Mouse (Mus musculus) adrenal gland, adult 8-10 months (tissue): ENCODE results near the gene Ccnd1. TPM values are rescaled to one million over a fixed set of nuclear protein-coding genes. Genes with fewer than 3 reads are reported as not detected.
A peak's percentile ranks its signal among the peaks of the same experiment; 100 is the strongest.
"Not testable (repeated sequence)": the region's sequence is repeated elsewhere in the genome, so short reads cannot be mapped to it uniquely, and the experiment has no call there.

ENCODE experiments used
- DNase-seq: peaks from one replicate; pipeline ENCODE4 v3.0.0; 2022
- total RNA-seq, 4 experiments: library from RNA; stranded (reverse); gene quantifications; 2 replicates each; pipeline ENCODE4 v1.2.4; 2022

The Ccnd1 gene
- total RNA-seq, 4 experiments from 2014 or later = 177 to 201 (median 190) TPM

DNA sequence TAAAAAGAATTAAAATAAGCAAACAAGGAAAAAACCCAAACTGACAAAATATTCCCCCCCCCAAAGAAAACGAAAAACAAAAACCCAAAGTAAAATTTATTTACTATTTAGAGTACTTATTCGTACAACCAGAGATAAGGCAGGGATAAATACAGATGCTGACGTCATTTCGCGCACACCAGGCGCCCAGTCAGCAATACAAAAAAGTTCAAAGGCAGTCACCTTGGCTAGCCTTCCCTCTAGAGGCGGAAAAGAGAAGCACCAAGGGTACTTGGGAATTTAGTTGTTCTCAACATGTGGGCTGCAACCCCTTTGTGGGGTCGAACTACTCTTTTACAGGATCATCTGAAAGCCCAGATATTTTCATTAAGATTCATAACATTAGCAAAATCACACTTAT, 31.9 kb downstream of the Ccnd1 start:
- DNase-seq = no peak

DNA sequence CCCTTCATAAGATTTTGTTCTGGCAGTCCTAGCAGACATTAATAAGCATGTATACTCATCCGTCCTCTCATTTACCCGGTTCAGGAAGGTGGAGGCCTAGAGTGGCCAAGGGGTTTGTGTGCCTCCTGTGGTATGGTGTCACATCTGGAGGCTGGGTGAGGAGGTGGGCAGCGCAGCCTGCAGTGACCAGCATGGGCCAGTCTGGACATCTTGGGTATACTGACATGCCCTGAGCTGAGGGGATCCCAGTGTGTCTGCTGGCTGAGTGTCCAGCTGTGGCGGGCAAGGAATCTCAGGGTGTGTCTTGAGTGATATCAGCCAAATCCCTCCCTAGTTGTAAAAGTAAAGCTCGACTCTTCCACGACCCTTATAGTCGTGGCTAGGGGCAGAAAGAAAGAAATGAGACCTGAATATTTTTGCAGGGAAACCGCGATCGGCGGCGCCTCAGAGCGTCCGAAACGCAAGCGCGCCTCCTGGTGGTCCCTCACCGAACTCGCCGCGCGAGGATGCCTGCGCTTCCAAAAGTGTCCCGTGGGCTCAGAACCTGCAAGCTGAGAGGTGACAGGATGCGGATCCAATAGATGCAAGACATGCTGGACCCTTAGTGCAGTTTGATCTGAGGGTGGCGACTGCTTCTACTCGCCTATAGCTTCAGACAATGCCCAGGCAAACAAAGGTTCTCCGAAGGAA, 32.9 kb downstream of the Ccnd1 start:
- DNase-seq = no peak

DNA sequence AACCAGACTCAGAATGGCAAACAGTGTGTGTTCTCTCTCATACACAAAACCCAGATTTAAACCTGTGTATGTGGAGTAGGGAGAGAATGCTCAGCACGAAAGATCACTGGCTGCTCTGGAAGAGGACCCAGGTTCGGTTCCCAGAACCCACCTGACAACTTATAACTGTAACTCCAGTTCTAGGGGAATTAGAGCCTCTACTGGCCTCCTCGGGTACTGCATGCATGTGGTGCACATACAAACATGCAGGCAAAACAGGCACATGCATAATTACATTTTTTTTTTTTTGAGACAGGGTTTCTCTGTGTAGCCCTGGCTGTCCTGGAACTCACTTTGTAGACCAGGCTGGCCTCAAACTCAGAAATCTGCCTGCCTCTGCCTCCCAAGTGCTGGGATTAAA, 34.2 kb downstream of the Ccnd1 start:
- not testable (repeated sequence) for DNase-seq

DNA sequence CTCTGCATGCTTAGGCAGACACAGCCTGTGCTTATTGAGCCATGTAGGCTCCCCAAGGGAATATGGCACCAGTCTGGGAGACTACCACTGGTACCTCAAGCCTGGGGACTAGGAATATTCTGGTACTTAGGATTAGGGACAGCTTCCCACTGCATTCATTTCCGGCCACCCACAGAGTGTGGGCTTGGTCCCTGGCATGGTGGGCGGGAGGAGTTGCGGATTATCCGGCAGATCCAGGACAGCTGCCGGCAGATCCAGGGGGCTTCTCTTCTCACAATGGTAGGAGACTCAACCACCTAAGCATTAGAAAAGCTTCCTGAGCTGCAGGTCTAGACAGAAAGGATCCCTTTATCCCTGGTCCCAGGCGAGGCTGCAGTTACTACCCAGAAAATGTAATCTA, 41.2 kb downstream of the Ccnd1 start:
- DNase-seq = no peak

GRCm38 (mm10) chr7:144896294-144897218, 43.2 kb downstream of the Ccnd1 start, which contains the start of gene Fgf15:
Gene Fgf15 (plus strand): TSS chr7:144896531.
- DNase-seq = no peak

DNA sequence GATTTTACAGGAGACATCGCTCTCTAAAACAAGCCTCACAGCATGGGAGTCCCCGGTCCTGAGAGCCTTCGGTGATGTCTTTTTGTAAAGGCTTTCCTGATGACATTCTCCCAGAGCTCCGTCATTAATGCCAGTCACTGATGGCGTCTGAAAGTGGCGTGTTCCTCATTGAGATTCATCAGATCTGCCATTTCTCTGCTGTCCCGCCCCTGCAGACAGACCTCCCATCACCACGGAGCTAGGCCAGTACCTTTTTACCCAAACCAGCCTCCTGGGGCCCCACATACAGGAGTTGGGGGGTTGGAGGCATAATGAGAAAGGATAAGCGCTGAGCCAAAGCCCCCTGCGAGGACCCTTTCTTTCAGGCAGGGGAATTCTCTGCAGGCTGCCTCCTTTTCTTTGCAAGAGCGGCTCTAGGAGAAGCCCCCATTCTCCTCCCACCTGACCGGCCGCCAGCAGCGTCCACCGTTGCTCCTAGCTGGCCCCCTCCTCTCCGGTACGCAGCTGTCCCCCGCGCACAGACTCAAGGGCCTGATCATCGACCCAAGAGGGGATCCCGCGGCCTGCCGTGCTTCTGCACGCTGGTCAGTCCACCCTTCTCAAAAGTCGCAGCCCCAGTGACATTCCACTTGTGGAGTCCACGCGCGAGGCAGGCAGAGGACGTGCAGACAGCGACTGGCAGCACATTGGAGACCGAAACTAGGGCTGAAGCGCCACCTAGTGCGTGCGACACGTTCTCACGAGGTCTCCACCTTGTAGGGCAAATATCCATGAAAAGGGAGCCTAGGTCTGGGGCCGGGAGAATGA, 44.2 kb downstream of the Ccnd1 start:
- peak; percentile 66 for DNase-seq

DNA sequence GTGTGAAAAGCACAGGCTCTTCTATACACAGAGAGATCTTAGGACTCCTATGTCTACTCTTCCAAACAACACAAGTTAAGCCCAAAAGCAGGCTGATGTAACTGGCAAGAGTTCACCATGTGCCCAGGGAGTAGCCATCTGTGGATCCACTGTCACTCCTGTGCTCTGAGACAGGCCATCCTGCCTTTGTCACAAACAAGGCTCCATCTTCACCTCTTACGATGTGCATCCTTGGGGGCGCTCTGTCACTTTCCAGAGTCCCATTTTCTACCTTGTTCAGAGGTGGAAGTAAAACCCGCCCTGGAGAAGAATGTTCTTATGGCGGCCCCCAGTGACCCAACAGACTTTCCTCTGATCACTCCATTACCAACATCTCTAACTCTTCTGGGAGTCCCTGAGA, 45.0 kb downstream of the Ccnd1 start:
- DNase-seq = no peak

GRCm38 (mm10) chr7:144894191-144894590, 45.5 kb downstream of the Ccnd1 start:
- DNase-seq = no peak

DNA sequence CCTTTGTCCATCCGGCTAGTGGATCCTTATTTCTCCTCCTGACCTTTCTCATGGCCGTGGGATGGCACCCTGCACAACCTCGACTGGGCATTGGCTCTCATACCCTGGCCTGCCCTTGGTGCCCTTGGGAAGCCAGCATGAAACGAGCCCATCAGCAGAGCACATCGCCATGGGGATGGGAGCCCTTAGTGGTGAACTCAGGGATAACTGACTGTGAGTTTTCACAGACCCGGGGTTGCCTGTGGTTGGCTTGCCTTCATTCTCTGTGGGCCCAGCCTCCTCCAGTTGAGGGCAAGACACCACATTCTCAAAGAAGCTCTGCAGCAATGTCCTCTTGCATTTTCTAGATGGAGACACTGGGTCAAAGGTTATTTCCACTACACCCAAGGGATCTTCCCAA, 47.4 kb downstream of the Ccnd1 start:
- DNase-seq = no peak

GRCm38 (mm10) chr7:144891863-144892262, 47.9 kb downstream of the Ccnd1 start:
- no peak for DNase-seq

GRCm38 (mm10) chr7:144890661-144891060, 49.1 kb downstream of the Ccnd1 start:
- not testable (repeated sequence) for DNase-seq

DNA sequence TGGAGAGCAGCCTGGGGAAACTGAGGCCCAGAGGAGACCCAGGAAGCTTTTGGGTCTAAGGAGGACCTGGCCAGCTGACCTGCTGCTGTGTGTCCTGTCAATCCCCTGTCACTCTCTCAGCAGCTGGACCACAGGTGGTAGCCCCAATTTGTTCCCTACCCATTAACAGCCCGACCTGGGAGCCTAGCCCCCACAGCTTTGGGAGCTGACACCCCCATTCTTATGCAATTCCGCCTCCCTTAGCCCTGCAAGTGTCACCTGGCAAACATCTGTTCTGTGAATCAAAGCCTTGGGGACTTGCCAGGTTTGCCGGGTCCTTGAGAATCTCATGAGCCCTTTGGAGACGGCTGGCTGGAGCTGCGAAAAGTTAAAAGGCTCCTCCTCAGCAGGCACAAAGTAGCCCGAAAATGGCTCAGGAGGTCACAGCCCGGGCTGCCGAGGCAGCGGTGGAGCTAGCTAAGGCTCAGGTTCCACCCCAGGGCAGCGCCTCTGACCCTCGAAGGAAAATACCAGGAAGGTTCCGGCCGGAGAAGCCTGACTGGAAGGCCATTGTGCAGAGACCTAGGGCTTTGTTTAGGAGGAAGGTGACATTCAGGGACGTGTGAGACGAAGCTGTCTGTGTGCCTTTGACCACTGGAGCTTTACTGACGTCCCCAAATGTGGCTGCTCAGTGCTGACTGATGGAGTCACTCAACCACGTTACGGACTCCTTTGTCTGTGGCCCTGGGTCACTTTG, 51.0 kb downstream of the Ccnd1 start:
- peak; percentile 56 for DNase-seq

DNA sequence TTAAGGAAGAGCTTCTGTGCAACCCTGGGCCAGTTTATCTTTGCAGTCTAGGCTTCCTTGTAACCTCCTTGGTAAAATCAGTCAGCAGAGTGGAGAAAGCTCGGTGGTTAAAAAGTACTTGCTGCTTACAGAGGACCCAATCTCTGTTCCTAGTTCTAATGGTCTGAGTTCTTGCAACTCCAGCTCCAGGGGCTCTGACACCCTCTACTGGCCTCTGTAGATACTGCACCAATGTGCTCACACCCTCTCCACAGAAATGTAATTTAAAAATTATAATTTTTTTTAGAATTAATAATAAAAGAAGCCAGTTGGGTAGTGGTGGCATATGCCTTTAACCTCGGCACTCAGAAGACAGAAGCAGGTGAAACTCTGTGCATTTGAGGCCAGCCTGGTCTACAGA, 52.1 kb downstream of the Ccnd1 start:
- DNase-seq = no peak

- no peak for DNase-seq
These were observed 56.6 kb downstream of the Ccnd1 start for GRCm38 (mm10) chr7:144883106-144883505.

Other genes with a start within 250 kb of the Ccnd1 start
- gene Ano1, start 188.0 kb downstream of the Ccnd1 start, total RNA-seq = 10 to 100 TPM; 21.7 to 34.5 (median 29.8) TPM
- gene Fgf3, start 101.8 kb downstream of the Ccnd1 start, total RNA-seq = 1 to 10 TPM in 3 of 4 experiments, under 1 TPM in 1; 0.67 to 2.8 (median 2.0) TPM
- gene Fgf4, start 92.6 kb downstream of the Ccnd1 start, total RNA-seq = not detected
- under 1 TPM in 3 of 4 experiments, not detected in 1; 0.31 to 0.46 (median 0.32) TPM for gene Fgf15, start 43.4 kb downstream of the Ccnd1 start, total RNA-seq
- 10 to 100 TPM; 27.1 to 39.7 (median 31.2) TPM for gene LTO1, start 24.8 kb downstream of the Ccnd1 start, total RNA-seq